Mouse (Mus musculus) erythroid progenitor cell, adult 5-6 weeks (primary cell): ENCODE measurements around the gene Tatdn3. TPM values are rescaled to one million over a fixed set of nuclear protein-coding genes. Genes with fewer than 3 reads are reported as not detected.
"Not testable (repeated sequence)": the region's sequence is repeated elsewhere in the genome, so short reads cannot be mapped to it uniquely, and the experiment has no call there.

Experiments
- ATAC-seq: replicated peaks from 2 replicates; pipeline ENCODE4 v1.8.0; 2016; ENCODE audit warnings: moderate number of reproducible peaks, mild to moderate bottlenecking, moderate TSS enrichment, inconsistent platforms; ENCODE audit not compliant: poor library complexity, low FRiP score, severe bottlenecking
- total RNA-seq, 2 experiments: library from RNA; stranded (forward) in 1 of 2; stranded (reverse) in 1 of 2; fragments of 150-400 nt in 1 of 2; fragments of 186-747, 209-891 nt in 1 of 2; gene quantifications; 2 replicates each; pipeline versions ENCODE4 v1.2.3 to v1.2.4; 2015 to 2017; ENCODE audit warnings: low replicate concordance in 2 of 2

Tatdn3 gene
- total RNA-seq, 2 experiments from 2014 or later, result 3.9 to 6.3 TPM

DNA sequence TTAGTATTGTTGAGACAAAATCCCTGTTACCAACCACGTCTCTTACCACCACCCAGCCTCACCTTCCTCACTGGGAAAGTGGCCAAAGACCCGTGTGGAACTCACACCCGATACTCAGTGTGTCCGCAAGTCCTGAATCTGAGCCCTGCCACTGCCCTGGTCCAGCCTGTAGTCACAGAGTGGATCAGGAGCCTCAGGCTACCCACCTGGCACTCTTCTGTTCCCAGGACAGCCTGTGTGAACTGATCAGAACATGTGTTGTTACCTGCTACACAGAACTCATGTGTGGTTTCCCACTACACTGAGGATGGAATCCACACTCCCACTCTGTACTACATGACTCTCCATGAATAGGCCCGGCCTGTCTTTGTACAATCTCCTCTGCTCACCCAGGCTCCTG lies 20.6 kb downstream of the Tatdn3 start:
- no peak for ATAC-seq

- no peak for ATAC-seq
Measured at GRCm38 (mm10) chr1:191041352-191041751, 21.4 kb downstream of the Tatdn3 start.

DNA sequence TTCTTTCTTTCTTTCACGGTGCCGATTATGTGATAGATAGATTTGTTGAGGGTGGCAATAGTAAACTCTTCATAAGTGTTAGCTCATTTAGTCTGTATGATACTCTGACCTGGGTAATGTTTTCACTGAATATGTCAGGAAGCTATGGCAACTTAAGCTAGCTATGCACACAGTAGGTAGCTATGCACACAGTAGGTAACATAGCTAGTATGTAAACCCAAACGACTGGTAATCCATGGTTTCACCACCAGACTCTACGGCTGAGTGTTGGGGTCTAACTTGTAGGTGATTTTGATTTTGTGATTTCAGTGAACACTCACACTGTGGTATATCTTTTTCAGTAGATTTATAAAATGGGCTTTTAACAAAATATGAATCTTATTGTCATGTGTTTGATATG lies 24.7 kb downstream of the Tatdn3 start:
- ATAC-seq, result no peak

DNA sequence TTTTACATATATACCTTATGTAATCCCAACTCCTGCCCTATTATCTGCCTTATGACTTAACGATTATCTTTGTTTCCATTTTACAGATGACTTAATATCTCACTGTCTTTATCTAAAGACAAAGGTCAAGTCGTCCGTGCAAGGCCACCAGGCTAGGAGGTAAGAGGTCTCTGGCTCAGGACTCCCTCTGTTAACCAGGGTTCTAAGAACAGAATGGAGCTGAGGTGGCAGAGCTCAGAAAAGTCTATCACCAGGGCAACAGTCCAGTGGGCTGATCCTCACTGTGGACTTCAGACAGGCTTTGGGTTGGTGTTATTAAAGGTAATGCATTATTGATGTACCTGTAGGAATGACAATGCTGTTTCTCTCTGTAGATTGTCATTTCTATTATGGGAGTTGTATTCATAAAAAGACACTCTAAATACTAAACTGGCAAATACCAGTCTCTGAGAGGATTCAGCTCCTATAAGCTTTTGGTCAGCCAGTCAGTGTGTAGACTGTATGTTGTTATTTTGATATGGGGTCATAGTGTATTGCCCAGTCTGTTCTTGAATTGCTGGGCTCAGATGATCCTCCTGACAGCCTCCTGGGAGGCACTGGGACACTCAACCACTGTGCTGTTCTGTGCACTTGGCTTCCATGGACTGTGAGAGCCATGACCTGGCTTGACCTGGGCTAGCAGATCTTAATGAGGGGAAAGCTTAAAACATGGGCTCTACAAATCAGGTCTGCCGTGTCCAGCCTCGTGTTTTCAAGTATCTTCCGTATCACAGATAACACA lies 26.0 kb downstream of the Tatdn3 start, which contains the start of gene Spata45:
Gene Spata45, plus strand, starts transcription at position 86 of the 781 bp plus-strand sequence.
- ATAC-seq, result no peak

DNA sequence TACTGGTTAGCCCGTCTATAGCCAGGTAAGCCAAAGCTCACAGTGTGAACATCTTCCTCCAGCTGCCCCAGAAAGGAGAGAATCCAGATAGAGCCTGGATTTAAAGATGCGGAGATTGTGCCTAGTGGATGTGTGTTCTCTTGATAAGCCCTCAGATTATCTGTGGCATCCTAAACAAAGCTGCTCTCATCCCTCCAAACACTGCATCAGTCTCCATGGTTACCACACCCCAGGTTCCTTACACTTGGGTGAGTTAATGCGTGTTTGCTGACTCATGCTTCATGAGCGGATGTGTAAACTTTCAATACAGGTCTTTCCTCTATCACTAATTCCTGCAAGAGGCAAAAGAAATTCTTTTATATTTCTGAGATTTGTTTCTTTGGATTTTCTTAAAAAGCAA lies 27.1 kb downstream of the Tatdn3 start:
- ATAC-seq, result no peak

DNA sequence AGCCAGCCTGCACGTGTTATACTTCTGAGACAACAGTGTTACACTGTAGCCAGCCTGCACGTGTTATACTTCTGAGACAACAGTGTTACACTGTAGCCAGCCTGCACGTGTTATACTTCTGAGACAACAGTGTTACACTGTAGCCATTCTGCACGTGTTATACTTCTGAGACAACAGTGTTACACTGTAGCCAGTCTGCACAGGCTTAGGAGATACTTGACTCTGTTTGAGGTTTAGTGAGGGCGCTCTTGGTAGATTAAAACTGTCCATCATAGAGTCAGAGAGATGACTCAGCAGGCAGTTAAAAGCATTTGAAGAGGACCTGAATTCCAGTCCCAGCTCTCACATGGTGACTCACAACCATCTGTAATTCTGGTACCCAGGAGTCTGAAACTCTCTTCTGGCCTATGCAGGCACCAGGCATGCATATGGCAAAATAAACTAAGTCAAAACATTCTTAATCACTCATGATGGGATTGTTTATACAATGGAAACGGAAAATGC lies 31.8 kb downstream of the Tatdn3 start:
- not testable (repeated sequence) for ATAC-seq

- ATAC-seq, result no peak
Measured at GRCm38 (mm10) chr1:191030182-191030581, 32.5 kb downstream of the Tatdn3 start.

DNA sequence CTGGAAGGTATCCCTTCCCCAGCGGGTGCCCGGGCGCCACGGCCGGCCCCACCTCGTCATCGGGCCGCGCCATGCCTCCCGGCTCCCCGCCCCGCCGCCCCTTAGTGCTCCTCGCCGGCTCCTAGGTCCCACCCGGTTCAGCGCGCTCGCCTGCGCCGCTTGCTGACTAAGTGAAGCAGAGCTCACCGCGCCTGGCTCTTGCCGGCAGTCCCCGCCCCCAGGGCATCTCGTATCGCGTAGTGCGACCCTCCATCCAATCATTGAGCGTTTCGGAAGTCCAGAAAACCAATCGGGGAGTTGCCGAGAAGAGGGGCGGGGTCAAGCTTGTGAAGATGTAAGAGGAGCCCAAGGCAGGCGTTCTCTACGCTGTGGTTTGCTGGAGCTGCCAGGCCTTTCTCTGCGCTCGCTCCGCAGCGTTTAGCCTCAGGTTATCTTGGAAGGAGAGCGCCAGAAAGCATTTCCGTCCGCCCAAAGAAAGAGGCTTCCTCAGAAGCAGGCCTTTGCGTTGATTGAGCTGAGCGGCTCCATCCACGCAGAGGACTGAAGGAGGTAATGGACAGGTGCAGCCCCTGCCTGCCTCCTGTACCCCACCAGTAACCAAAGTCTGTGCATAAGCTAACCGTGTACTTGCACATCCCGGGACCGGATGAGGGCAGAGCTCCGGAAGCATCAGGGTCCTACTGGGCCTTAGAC lies 36.6 kb downstream of the Tatdn3 start, which contains the start of gene Flvcr1:
Gene Flvcr1, minus strand, starts transcription at position 138 of the 693 bp plus-strand sequence.
- peak; percentile 98 for ATAC-seq

DNA sequence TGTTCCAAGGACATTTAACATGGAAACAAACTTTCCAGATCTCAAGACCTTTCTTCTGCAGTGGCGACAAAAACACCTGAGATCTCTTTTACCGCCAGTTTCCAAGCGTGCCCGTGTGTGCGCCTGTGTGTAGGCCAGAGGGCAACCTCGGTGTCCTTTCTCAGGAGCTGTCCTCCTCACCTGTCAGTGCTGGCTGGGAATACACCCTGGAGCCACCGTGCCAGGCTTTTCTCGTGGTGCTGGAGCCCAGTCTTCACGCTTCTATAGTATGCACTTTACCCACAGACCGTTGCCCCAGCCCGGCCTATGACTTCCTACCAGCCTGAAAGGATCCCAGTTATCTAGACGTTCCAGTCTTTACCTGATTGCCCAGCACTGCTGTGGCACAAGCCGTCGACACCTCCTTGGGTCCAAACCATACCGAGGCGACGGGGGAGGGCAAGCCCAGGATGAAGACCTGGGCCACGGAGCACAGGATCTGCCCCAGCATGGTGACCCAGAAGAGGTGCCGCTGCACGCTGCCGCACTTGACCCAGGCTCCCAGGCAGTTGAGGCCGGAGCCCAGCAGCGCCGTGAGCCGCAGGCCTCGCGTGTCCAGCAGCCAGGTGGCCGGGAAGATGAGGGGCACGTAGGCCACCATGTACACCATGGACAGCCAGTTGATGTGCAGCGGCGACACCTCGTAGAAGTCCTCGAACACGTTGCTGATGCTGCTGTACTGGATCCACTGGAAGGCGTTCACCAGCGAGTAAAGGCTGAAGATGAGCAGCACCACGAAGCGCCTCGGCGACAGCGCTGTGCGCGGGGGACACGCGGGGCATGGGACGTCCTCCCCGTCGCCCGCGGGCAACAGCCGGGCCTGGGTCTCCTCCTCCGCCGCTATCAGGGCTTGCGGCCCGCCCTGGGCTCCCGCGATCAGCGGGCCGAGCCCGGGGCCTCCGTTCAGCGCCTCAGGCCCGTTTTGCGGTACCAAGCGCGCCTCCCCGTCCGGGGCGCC lies 37.4 kb downstream of the Tatdn3 start:
- ATAC-seq, result peak; percentile 22; the same call in 1 of the 2 replicates

GRCm38 (mm10) chr1:191023806-191024205 lies 38.9 kb downstream of the Tatdn3 start:
- ATAC-seq, result not testable (repeated sequence)

GRCm38 (mm10) chr1:191023140-191023539 lies 39.6 kb downstream of the Tatdn3 start:
- no peak for ATAC-seq

- ATAC-seq, result no peak
Measured at GRCm38 (mm10) chr1:191021016-191021415, 41.7 kb downstream of the Tatdn3 start.

DNA sequence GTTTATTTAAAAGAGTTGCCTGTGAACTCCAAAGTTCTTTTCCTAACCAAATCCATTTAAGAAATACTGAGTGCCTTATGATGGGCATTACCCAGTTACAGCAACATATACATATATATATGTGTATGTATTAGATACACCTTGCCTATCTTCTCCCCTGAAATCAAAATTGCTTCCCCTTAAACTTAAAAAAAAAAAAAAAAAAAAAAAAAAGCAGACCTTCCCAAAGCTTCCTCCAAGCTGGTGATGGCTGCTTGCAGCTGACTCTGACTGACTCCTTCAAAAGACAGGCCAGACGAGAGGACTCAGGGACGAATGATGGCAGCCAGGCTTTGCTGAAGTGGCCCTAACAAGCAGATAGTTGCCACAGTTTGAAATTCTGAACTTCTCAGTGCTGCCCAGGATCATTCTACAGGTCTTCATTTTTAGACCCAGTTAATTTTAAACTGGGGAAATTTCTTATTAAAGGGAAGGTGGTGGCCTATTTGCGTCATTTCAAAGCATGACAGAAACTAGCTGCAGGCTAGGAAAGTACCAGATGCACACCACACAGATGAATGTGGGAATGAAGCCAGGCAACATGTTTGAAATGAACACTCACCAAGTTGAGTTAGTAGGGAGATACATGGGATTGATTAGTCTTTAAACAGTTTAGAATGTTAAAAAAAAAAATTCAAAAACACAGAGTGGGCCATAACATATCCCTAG lies 42.4 kb downstream of the Tatdn3 start:
- ATAC-seq, result no peak

DNA sequence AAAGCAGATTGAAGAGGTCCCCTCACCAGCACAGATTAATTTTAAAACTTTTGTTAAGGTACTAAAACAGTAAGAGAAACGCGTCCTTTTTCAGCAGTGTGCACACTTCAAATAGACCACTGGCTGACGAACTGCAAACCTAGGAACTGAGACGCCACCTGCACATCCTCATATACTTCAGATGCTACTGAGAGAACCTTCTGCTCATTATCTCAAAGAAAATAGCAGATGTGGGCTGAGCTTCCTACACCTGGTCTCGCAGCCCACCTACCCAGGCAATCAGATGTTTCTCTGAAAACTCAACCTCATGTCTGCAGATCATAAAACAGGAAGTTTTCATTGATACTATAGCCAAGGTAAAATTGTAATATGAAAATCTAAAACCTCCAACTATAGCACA lies 42.9 kb downstream of the Tatdn3 start:
- ATAC-seq, result no peak

- ATAC-seq, result no peak
Measured at GRCm38 (mm10) chr1:191014271-191014670, 48.5 kb downstream of the Tatdn3 start.

GRCm38 (mm10) chr1:191008707-191009106 lies 54.0 kb downstream of the Tatdn3 start:
- ATAC-seq, result no peak

DNA sequence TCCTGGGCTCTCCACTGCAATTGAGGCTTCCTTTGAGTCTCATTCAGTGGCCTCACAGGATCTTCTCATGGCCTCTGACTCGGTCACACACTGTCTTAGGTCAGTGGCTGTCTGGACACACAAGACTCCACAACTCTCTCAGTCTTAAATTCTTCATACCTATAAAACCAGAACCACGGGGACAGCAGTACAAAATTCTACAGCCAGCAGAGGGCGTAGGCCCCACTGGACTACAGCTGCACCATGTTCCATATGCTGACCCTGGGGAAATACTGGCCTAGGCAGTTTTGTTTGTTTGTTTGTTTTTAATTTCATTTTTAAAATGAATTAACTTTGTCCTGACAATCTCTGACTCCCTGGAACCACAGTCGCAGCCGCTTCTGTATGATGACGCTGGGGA lies 60.5 kb downstream of the Tatdn3 start:
- no peak for ATAC-seq

DNA sequence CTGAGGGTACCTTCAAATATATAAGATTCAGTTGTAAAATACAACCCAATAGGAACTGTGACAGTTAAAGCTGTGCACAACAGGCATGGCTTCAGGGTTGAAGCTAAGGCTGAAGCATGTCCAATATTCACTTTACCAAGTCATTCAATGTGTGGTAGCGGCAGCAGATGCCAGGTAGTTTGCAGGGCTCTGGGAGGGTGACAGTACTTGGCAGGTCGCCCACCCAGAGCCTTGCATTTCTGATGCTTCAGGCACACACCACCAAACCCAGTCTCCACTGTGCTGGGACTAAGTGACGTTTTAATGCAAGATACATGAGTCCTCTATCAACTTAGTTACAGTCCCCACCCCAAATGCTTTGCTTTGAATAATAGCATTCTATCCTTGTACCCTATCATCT lies 62.0 kb downstream of the Tatdn3 start:
- no peak for ATAC-seq

DNA sequence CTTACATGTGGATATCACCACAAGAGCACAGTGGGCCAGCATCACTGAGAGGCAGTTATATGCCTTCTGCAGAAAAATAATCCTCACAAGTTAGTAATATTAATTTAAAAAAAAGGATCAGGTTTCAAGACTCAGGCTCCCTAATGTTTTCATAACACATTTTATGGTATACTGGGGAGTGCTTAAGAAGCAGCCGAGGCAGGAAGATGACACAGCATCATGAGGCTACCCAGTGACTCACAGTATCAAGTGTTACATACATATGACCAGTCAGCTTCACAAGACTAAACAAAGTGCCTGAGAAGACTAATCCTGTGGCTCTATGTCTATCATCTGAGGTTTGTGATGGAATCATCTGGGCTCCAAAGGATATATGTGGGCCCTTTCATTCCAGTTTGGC lies 64.7 kb downstream of the Tatdn3 start:
- no peak for ATAC-seq
